Mouse (Mus musculus): ENCODE data around the gene Gm45062. TPM values are rescaled to one million over a fixed set of nuclear protein-coding genes. Genes with fewer than 3 reads are reported as not detected.

The Gm45062 gene
- polyA plus RNA-seq (2015; fragmentation: Nextera tagmentation; extraction: Ambion mirVana), result 12.1 and 12.6 TPM in 2 replicates

DNA sequence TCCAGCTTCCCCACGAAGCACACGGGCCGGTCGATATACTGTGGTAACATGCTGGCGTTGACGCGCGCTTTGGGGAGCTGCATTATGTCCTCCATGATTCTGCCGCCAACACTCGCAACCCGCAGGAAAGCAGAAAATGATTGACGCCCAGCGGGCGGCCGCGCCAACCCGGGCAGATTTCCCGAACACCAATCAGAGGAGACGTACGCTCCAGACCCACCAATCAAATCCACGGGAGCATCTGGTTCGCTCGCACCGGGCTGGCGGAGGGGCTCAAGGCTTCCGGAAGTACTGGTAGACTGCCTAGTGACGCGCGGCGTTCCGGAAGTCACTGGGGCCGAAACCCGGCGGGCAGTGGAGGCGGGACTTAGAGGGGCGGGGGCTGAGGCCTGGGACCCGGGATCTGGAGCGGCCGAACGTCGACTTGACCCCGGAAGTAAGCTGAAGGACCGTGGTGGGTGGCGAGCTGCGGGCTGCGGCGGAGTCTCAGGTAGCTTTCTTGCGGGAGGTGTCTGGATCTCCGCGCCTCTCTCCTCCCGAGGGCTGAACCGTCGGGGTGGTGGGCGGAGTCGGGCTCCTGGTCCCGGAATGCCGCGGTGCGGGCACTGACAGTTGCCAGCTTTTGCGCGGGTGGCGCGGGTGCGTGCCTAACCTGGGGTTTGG, at the start of gene Gm45062, which contains the start of the genes Rpa3 and Umad1:
Gm45062 (plus strand) TSS at position 447 of the 663 bp plus-strand sequence.
Rpa3 (minus strand) TSS at position 170 of the 663 bp plus-strand sequence.
Umad1 (plus strand) TSS at position 285 of the 663 bp plus-strand sequence.
- H3K27me3 ChIP-seq (ENCODE audit: control insufficient read depth, insufficient read depth, low read depth, low read length), result no peaks in the 10 kb centered on the region
- peaks cover 6% of the 10 kb centered on the region; the same call in 1 of the 2 replicates for H3K4me1 ChIP-seq (replicated peaks; ENCODE audit: control insufficient read depth, insufficient read depth, low read length)
- H3K9me3 ChIP-seq (ENCODE audit: control insufficient read depth, low read length), result no peaks in the 10 kb centered on the region
- H3K9ac ChIP-seq (ENCODE audit: low read length), result peak within 1 kb of the TSS; percentile 92
- H3K4me2 ChIP-seq (ENCODE audit: low read depth, low read length), result peak within 1 kb of the TSS; percentile 93
- ATAC-seq (ENCODE audit: low read depth), result peak; percentile 100
- under 1% methylated on average over 59 of the region's 64 CpGs for WGBS
- peak within 1 kb of the TSS; percentile 92 for H3K4me3 ChIP-seq (ENCODE audit: low read length)
- H3K27ac ChIP-seq (ENCODE audit: low read length), result peak within 1 kb of the TSS; percentile 81
- H3K36me3 ChIP-seq (ENCODE audit: control insufficient read depth, insufficient read depth, low read length), result no peaks in the 10 kb centered on the region

GRCm38 (mm10) chr6:8209866-8210186, 49.4 kb upstream of the Gm45062 start:
- peak overlapping the region; percentile 80 for H3K4me3 ChIP-seq (ENCODE audit: low read length)
- peaks cover 7% of the 10 kb centered on the region for H3K4me1 ChIP-seq (replicated peaks; ENCODE audit: control insufficient read depth, insufficient read depth, low read length)
- H3K27me3 ChIP-seq (ENCODE audit: control insufficient read depth, insufficient read depth, low read depth, low read length), result no peaks in the 10 kb centered on the region
- H3K4me2 ChIP-seq (ENCODE audit: low read depth, low read length), result peak overlapping the region; percentile 65
- peak overlapping the region; percentile 96 for H3K27ac ChIP-seq (ENCODE audit: low read length)
- ATAC-seq (ENCODE audit: low read depth), result no peak
- WGBS, result 8% methylated on average over 10 of the region's 10 CpGs
- peak overlapping the region; percentile 92 for H3K9ac ChIP-seq (ENCODE audit: low read length)
- peaks cover 3% of the 10 kb centered on the region; the same call in 1 of the 2 replicates for H3K36me3 ChIP-seq (ENCODE audit: control insufficient read depth, insufficient read depth, low read length)
- no peaks in the 10 kb centered on the region for H3K9me3 ChIP-seq (ENCODE audit: control insufficient read depth, low read length)

GRCm38 (mm10) chr6:8210661-8211060, 48.6 kb upstream of the Gm45062 start:
- H3K36me3 ChIP-seq (ENCODE audit: control insufficient read depth, insufficient read depth, low read length), result peaks cover 10% of the 10 kb centered on the region; the same call in 1 of the 2 replicates
- no peak overlapping the region for H3K9ac ChIP-seq (ENCODE audit: low read length)
- H3K4me1 ChIP-seq (replicated peaks; ENCODE audit: control insufficient read depth, insufficient read depth, low read length), result peaks cover 5% of the 10 kb centered on the region
- no peak overlapping the region for H3K27ac ChIP-seq (ENCODE audit: low read length)
- no peak overlapping the region for H3K4me2 ChIP-seq (ENCODE audit: low read depth, low read length)
- H3K4me3 ChIP-seq (ENCODE audit: low read length), result no peak overlapping the region
- H3K27me3 ChIP-seq (ENCODE audit: control insufficient read depth, insufficient read depth, low read depth, low read length), result no peaks in the 10 kb centered on the region
- H3K9me3 ChIP-seq (ENCODE audit: control insufficient read depth, low read length), result no peaks in the 10 kb centered on the region
- ATAC-seq (ENCODE audit: low read depth), result no peak
- 83% methylated on average over 3 of the region's 3 CpGs for WGBS

GRCm38 (mm10) chr6:8227035-8227434, 32.2 kb upstream of the Gm45062 start:
- no peaks in the 10 kb centered on the region for H3K9me3 ChIP-seq (ENCODE audit: control insufficient read depth, low read length)
- no peaks in the 10 kb centered on the region for H3K4me1 ChIP-seq (replicated peaks; ENCODE audit: control insufficient read depth, insufficient read depth, low read length)
- no peaks in the 10 kb centered on the region for H3K27me3 ChIP-seq (ENCODE audit: control insufficient read depth, insufficient read depth, low read depth, low read length)
- H3K36me3 ChIP-seq (ENCODE audit: control insufficient read depth, insufficient read depth, low read length), result peaks cover 10% of the 10 kb centered on the region; the same call in 1 of the 2 replicates
- H3K9ac ChIP-seq (ENCODE audit: low read length), result no peak overlapping the region
- no peak overlapping the region for H3K27ac ChIP-seq (ENCODE audit: low read length)
- WGBS, result 78% methylated on average over 3 of the region's 3 CpGs
- H3K4me2 ChIP-seq (ENCODE audit: low read depth, low read length), result no peak overlapping the region
- no peak overlapping the region for H3K4me3 ChIP-seq (ENCODE audit: low read length)
- ATAC-seq (ENCODE audit: low read depth), result no peak

DNA sequence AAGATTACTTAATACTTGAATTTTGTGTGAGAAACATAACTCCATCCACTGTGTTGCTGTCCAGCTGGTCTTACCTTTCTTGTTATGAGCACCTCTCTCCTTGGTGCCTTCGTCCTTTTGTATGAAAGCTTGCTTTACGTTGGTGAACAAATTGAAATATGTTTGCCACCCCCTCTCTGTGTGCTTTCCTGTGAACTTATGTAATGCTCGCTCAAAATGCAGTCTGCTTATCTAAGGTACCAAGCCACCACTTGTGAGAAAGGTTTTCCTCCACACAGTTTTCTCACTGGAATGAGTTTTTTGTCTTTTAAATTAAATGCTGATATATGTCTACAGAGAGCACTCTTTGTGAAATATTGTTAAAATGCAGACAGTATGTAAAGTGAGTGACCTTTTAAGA, 30.7 kb upstream of the Gm45062 start:
- WGBS, result 81% methylated on average over 3 of the region's 3 CpGs
- Histone ChIP-seq H3K27ac (ENCODE audit: low read length) (no peak overlapping the region), H3K4me1 (replicated peaks; ENCODE audit: control insufficient read depth, insufficient read depth, low read length) (no peaks in the 10 kb centered on the region), H3K9ac (ENCODE audit: low read length) (no peak overlapping the region), H3K27me3 (ENCODE audit: control insufficient read depth, insufficient read depth, low read depth, low read length) (no peaks in the 10 kb centered on the region), H3K4me2 (ENCODE audit: low read depth, low read length) (no peak overlapping the region), H3K9me3 (ENCODE audit: control insufficient read depth, low read length) (no peaks in the 10 kb centered on the region), H3K36me3 (ENCODE audit: control insufficient read depth, insufficient read depth, low read length) (peaks cover 14% of the 10 kb centered on the region; the same call in 1 of the 2 replicates), H3K4me3 (ENCODE audit: low read length) (no peak overlapping the region)
- ATAC-seq (ENCODE audit: low read depth), result no peak

- peaks cover 6% of the 10 kb centered on the region; the same call in 1 of the 2 replicates for H3K4me1 ChIP-seq (replicated peaks; ENCODE audit: control insufficient read depth, insufficient read depth, low read length)
Observed at GRCm38 (mm10) chr6:8258316-8258715, 934 bp upstream of the Gm45062 start.

GRCm38 (mm10) chr6:8259667-8260044, 406 bp downstream of the Gm45062 start:
- peak overlapping the region; percentile 81; the same call in 1 of the 2 replicates for H3K27ac ChIP-seq (ENCODE audit: low read length)
- H3K4me1 ChIP-seq (replicated peaks; ENCODE audit: control insufficient read depth, insufficient read depth, low read length), result peaks cover 6% of the 10 kb centered on the region; the same call in 1 of the 2 replicates
- no peaks in the 10 kb centered on the region for H3K27me3 ChIP-seq (ENCODE audit: control insufficient read depth, insufficient read depth, low read depth, low read length)
- peak overlapping the region; percentile 79 for H3K9ac ChIP-seq (ENCODE audit: low read length)
- peak overlapping the region; percentile 93 for H3K4me2 ChIP-seq (ENCODE audit: low read depth, low read length)
- H3K9me3 ChIP-seq (ENCODE audit: control insufficient read depth, low read length), result no peaks in the 10 kb centered on the region
- WGBS, result 1% methylated on average over 8 of the region's 8 CpGs
- peak overlapping the region; percentile 92 for H3K4me3 ChIP-seq (ENCODE audit: low read length)
- no peaks in the 10 kb centered on the region for H3K36me3 ChIP-seq (ENCODE audit: control insufficient read depth, insufficient read depth, low read length)
- no peak for ATAC-seq (ENCODE audit: low read depth)

More at GRCm38 (mm10) chr6:8258316-8258715, 934 bp upstream of the Gm45062 start:
- peak overlapping the region; percentile 92 for H3K9ac ChIP-seq (ENCODE audit: low read length)
- no peaks in the 10 kb centered on the region for H3K9me3 ChIP-seq (ENCODE audit: control insufficient read depth, low read length)
- H3K4me3 ChIP-seq (ENCODE audit: low read length), result peak overlapping the region; percentile 92
- no peak for ATAC-seq (ENCODE audit: low read depth)
- no peaks in the 10 kb centered on the region for H3K27me3 ChIP-seq (ENCODE audit: control insufficient read depth, insufficient read depth, low read depth, low read length)
- WGBS, result 9% methylated on average over 6 of the region's 6 CpGs
- peak overlapping the region; percentile 91 for H3K4me2 ChIP-seq (ENCODE audit: low read depth, low read length)
- peak overlapping the region; percentile 70 for H3K27ac ChIP-seq (ENCODE audit: low read length)
- H3K36me3 ChIP-seq (ENCODE audit: control insufficient read depth, insufficient read depth, low read length), result peaks cover 4% of the 10 kb centered on the region; the same call in 1 of the 2 replicates

GRCm38 (mm10) chr6:8271047-8271446, 11.8 kb downstream of the Gm45062 start:
- no peaks in the 10 kb centered on the region; the same call in 1 of the 2 replicates for H3K36me3 ChIP-seq (ENCODE audit: control insufficient read depth, insufficient read depth, low read length)
- H3K4me2 ChIP-seq (ENCODE audit: low read depth, low read length), result no peak overlapping the region
- no peak overlapping the region for H3K9ac ChIP-seq (ENCODE audit: low read length)
- no peak overlapping the region for H3K4me3 ChIP-seq (ENCODE audit: low read length)
- H3K4me1 ChIP-seq (replicated peaks; ENCODE audit: control insufficient read depth, insufficient read depth, low read length), result no peaks in the 10 kb centered on the region
- H3K9me3 ChIP-seq (ENCODE audit: control insufficient read depth, low read length), result no peaks in the 10 kb centered on the region
- H3K27me3 ChIP-seq (ENCODE audit: control insufficient read depth, insufficient read depth, low read depth, low read length), result no peaks in the 10 kb centered on the region
- no peak for ATAC-seq (ENCODE audit: low read depth)
- H3K27ac ChIP-seq (ENCODE audit: low read length), result no peak overlapping the region
- WGBS, result 82% methylated on average over 3 of the region's 3 CpGs

DNA sequence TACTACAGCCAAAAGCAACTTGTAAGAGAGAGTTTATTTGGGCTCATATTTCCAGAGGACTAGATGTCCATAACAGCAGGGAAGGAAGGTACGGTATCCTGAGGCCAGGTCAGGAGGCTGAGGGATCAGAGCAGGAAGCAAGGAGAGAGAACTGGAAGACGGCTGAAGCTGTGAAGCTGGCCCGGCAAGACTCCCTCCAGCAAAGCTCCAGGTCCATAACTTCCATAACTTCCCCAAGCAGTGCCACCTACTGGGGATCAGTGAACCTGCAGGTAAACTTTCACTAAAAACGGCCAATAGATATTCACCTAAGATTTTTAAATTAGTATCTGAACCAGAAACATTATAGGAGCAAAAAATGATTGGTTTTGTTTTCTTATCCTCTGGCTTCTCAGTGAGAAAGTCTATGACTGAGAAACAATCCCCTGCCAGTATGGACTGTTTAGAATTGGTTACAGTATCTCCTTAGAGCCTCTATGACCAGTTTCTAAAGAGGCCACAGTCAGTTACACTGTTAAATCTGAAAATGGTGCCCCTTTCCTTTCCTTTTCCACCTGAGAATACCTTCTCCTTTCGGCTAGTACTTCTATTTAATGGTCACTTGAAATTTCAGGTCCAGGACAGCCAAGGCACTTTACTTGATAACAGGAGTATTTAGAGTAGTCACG, 15.3 kb downstream of the Gm45062 start:
- H3K36me3 ChIP-seq (ENCODE audit: control insufficient read depth, insufficient read depth, low read length), result peaks cover 3% of the 10 kb centered on the region
- H3K4me2 ChIP-seq (ENCODE audit: low read depth, low read length), result no peak overlapping the region
- H3K4me1 ChIP-seq (replicated peaks; ENCODE audit: control insufficient read depth, insufficient read depth, low read length), result no peaks in the 10 kb centered on the region
- no peak overlapping the region for H3K4me3 ChIP-seq (ENCODE audit: low read length)
- 0 out of 2 replicates have a peak overlapping the region, but pooled peaks have one; percentile 6 for H3K27ac ChIP-seq (ENCODE audit: low read length)
- 27% methylated on average over 6 of the region's 6 CpGs for WGBS
- no peaks in the 10 kb centered on the region; the same call in 1 of the 2 replicates for H3K9me3 ChIP-seq (ENCODE audit: control insufficient read depth, low read length)
- ATAC-seq (ENCODE audit: low read depth), result 0 out of 2 replicates have a peak, but pooled peaks have one; percentile 15
- no peaks in the 10 kb centered on the region for H3K27me3 ChIP-seq (ENCODE audit: control insufficient read depth, insufficient read depth, low read depth, low read length)
- no peak overlapping the region for H3K9ac ChIP-seq (ENCODE audit: low read length)
